Mouse (Mus musculus): ENCODE measurements around the gene Efna4. TPM values are rescaled to one million over a fixed set of nuclear protein-coding genes. Genes with fewer than 3 reads are reported as not detected.
A peak's percentile ranks its signal among the peaks of the same experiment; 100 is the strongest.

Gene Efna4
- total and polyA plus RNA-seq, 3 experiments: 0.21 to 0.86 (median 0.36) TPM

DNA sequence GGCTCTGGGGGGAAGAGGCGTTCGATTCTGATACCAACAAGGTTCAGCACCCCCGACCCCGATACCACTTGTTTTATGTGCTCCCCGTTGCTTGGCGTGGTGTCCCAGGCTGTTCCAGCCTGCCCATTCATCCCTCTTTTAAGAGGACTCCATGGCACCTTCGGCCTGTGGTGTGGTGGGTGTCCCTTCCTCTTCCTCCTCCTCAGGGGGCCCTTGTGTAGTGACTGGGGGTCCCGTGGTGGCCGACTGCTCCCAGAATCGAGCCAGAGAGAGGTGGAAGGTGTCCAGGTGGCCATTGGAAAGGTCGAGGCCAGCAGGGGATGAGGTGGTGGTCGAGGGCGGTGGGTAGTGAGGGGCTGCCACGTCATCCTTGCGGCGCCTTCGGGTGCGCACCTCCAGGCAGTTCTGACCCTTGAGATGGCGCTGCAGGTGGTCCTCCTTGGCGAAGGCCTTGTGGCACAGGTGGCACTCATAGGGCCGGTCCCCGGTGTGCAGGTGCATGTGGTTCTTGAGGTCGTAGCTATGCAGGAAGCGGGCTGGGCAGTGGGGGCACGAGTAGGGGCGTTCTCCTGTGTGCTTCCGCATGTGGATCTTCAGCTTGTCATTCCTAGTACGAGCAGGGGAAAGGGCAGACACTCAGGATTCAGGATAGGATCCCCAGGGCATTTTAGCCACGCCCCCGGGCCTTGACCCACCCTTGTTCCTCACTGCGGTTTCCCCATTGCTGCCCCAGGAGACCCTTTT lies 41.7 kb upstream of the Efna4 start:
- H3K79me2 ChIP-seq (replicated peaks; ENCODE audit: control insufficient read depth, insufficient read depth, low read length): no peaks in the 10 kb centered on the region
- H3K36me3 ChIP-seq (ENCODE audit: control insufficient read depth, insufficient read depth, low read length): no peaks in the 10 kb centered on the region
- H3K4me1 ChIP-seq (ENCODE audit: control insufficient read depth, insufficient read depth, low read length): 0 out of 2 replicates have a peak, but pooled peaks cover 1% of the 10 kb centered on the region
- no peak for TF ChIP-seq EP300 (IDR thresholded peaks at IDR 0.05; ENCODE audit: insufficient read depth, low read depth, low read length)
- TF ChIP-seq POLR2A (IDR thresholded peaks at IDR 0.05; ENCODE audit: insufficient read depth, low read depth, low read length): no peak
- no peak for TF ChIP-seq CTCF (IDR thresholded peaks at IDR 0.05)
- WGBS: 86% methylated on average over 31 of the region's 31 CpGs
- no peak overlapping the region for H3K4me3 ChIP-seq
- DNase-seq: no peak
- intact Hi-C loops (cut with DNase I): no loop called here
- no peaks in the 10 kb centered on the region for H3K27me3 ChIP-seq (ENCODE audit: control insufficient read depth, insufficient read depth, low read length)
- no peak overlapping the region for H3K9ac ChIP-seq (ENCODE audit: low read depth, low read length)
- no peak overlapping the region for H3K27ac ChIP-seq

DNA sequence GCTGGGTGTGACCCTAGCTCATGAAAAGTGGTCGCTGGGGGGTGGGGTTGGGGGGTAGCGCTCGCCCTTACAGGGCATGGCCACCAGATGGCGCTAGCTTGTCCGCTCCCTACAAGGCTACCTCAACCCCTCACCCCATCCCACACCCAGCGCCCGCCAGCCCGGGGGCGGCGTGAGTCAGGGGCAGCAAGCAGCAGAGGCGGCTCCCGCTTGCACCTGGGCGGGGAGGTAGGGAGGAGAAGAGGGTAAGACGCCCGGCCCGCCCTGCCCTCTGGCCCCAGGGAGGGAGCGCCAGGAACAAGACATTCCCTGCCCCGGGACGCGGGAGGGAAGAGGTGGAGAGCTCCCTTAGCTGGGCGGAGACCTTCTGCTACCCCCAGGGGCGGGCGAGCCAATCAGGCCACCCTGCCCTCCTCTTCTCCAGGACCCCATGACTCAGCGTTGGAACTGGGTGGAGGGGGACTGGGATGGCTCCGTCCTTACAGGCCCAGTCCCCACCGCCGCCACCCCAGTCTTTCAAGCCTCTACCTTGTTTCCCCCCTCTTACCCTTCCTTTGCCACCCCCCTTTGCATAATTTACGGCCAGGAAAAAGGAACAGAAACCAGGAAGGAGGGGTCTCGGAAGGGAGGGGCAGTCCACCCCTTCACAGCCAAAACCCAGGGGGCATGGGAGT lies 40.7 kb upstream of the Efna4 start:
- peak overlapping the region; percentile 67 for H3K27ac ChIP-seq
- no peaks in the 10 kb centered on the region for H3K79me2 ChIP-seq (replicated peaks; ENCODE audit: control insufficient read depth, insufficient read depth, low read length)
- H3K4me1 ChIP-seq (ENCODE audit: control insufficient read depth, insufficient read depth, low read length): 0 out of 2 replicates have a peak, but pooled peaks cover 1% of the 10 kb centered on the region
- H3K4me3 ChIP-seq: peak overlapping the region; percentile 51
- 4% methylated on average over 29 of the region's 29 CpGs for WGBS
- peak overlapping the region; percentile 77 for H3K9ac ChIP-seq (ENCODE audit: low read depth, low read length)
- DNase-seq: peak; percentile 84 to 85
- H3K36me3 ChIP-seq (ENCODE audit: control insufficient read depth, insufficient read depth, low read length): no peaks in the 10 kb centered on the region
- intact Hi-C loops (cut with DNase I): loop anchor here (1.0 kb wide), 1 partner anchor 107 kb away; no protein-coding TSS in a partner anchor
- no peaks in the 10 kb centered on the region for H3K27me3 ChIP-seq (ENCODE audit: control insufficient read depth, insufficient read depth, low read length)
- TF ChIP-seq EP300 (IDR thresholded peaks at IDR 0.05; ENCODE audit: insufficient read depth, low read depth, low read length) (peak; percentile 29; the same call in 1 of the 2 replicates), POLR2A (IDR thresholded peaks at IDR 0.05; ENCODE audit: insufficient read depth, low read depth, low read length) (no peak), CTCF (IDR thresholded peaks at IDR 0.05) (peak; percentile 99)

DNA sequence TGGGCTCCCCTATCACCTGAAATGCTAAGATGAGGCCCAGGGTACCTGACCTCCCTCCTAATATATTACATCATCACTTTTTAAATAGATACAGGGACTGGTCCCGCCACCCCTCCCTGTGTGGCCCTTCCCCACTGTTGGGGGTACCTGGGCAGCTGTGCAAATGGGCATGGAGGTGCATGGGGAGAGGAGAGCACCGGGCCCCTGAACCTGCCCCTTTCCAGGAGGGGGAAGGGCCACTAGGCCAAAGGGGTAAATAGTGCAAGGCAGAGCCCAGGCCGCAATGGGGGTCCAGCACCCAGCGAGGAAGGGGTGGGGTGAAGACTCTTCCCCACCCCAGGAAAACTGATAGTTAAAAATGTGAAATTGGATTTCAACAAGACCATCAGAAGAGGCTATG lies 40.0 kb upstream of the Efna4 start:
- Histone ChIP-seq H3K79me2 (replicated peaks; ENCODE audit: control insufficient read depth, insufficient read depth, low read length) (no peaks in the 10 kb centered on the region), H3K4me1 (ENCODE audit: control insufficient read depth, insufficient read depth, low read length) (0 out of 2 replicates have a peak, but pooled peaks cover 1% of the 10 kb centered on the region), H3K27ac (no peak overlapping the region), H3K27me3 (ENCODE audit: control insufficient read depth, insufficient read depth, low read length) (no peaks in the 10 kb centered on the region), H3K36me3 (ENCODE audit: control insufficient read depth, insufficient read depth, low read length) (no peaks in the 10 kb centered on the region), H3K9ac (ENCODE audit: low read depth, low read length) (no peak overlapping the region), H3K4me3 (no peak overlapping the region)
- 88% methylated on average over 4 of the region's 4 CpGs for WGBS
- intact Hi-C loops (cut with DNase I): loop anchor here (1.0 kb wide), 1 partner anchor 107 kb away; no protein-coding TSS in a partner anchor
- no peak for DNase-seq
- TF ChIP-seq POLR2A (IDR thresholded peaks at IDR 0.05; ENCODE audit: insufficient read depth, low read depth, low read length): no peak
- TF ChIP-seq EP300 (IDR thresholded peaks at IDR 0.05; ENCODE audit: insufficient read depth, low read depth, low read length): no peak
- TF ChIP-seq CTCF (IDR thresholded peaks at IDR 0.05): no peak

DNA sequence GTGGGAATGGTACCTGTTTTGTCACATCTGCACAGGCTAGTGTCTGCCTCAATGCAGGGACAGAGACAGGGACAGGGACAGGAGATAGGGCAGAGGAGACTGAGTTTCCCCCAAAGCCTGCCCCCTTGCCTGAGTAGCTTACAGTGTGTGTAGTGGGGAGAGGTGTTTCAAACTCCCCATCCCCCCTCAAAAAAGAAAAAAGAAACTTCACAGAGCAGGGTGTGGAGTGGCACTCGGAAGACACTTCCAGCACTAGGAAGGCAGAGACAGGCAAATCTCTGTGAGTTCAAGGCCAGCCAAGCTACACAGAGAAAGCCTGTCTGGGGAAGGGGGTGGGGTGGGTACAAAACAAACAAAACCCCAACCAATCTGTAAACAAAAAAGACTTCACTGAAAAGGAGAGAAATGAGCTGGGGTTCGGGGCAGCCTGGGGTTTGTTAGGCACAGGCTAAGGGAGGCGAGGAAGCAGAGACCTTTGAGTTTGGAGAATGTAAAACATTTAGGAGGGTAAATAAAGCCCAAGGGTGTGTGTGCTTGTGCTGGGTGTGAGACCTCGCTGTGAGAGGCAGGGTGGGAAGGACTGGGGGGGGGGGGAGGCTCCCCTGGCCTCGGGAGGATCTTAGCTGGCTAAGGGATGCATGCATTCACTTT lies 35.9 kb upstream of the Efna4 start:
- 55% methylated on average over 5 of the region's 5 CpGs for WGBS
- H3K4me1 ChIP-seq (ENCODE audit: control insufficient read depth, insufficient read depth, low read length): no peaks in the 10 kb centered on the region
- no peaks in the 10 kb centered on the region for H3K79me2 ChIP-seq (replicated peaks; ENCODE audit: control insufficient read depth, insufficient read depth, low read length)
- DNase-seq: no peak
- H3K9ac ChIP-seq (ENCODE audit: low read depth, low read length): no peak overlapping the region
- intact Hi-C loops (cut with DNase I): no loop called here
- no peak overlapping the region for H3K27ac ChIP-seq
- TF ChIP-seq CTCF (IDR thresholded peaks at IDR 0.05) (no peak), EP300 (IDR thresholded peaks at IDR 0.05; ENCODE audit: insufficient read depth, low read depth, low read length) (no peak), POLR2A (IDR thresholded peaks at IDR 0.05; ENCODE audit: insufficient read depth, low read depth, low read length) (no peak)
- no peaks in the 10 kb centered on the region for H3K36me3 ChIP-seq (ENCODE audit: control insufficient read depth, insufficient read depth, low read length)
- H3K27me3 ChIP-seq (ENCODE audit: control insufficient read depth, insufficient read depth, low read length): no peaks in the 10 kb centered on the region
- H3K4me3 ChIP-seq: no peak overlapping the region

DNA sequence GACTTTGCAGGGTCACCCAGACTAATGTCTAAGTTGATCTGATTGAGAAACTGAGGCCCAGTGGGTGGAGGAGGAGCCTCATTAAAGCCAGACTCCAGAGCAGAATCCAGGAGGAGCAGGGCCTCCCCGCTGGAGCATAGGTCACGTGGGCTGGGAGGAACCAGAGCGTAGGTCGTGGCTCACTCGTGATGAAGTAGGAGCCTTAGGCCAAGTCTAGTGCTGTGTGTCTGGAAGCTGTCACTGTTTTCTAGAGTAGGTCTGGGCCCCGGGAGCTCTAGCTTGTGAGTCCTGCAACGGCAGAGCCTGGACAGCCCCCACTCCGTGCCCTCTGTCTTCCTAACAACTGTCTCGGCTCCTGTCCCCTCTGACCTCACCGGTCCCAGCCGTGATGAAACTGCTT lies 29.5 kb upstream of the Efna4 start:
- 63% methylated on average over 11 of the region's 11 CpGs for WGBS
- H3K4me1 ChIP-seq (ENCODE audit: control insufficient read depth, insufficient read depth, low read length): no peaks in the 10 kb centered on the region

More for the DNA sequence above, 29.5 kb upstream of the Efna4 start:
- Histone ChIP-seq H3K79me2 (replicated peaks; ENCODE audit: control insufficient read depth, insufficient read depth, low read length) (no peaks in the 10 kb centered on the region), H3K27ac (no peak overlapping the region), H3K9ac (ENCODE audit: low read depth, low read length) (no peak overlapping the region), H3K27me3 (ENCODE audit: control insufficient read depth, insufficient read depth, low read length) (no peaks in the 10 kb centered on the region), H3K36me3 (ENCODE audit: control insufficient read depth, insufficient read depth, low read length) (no peaks in the 10 kb centered on the region), H3K4me3 (no peak overlapping the region)
- intact Hi-C loops (cut with DNase I): no loop called here
- DNase-seq: no peak
- TF ChIP-seq CTCF (IDR thresholded peaks at IDR 0.05): no peak
- no peak for TF ChIP-seq POLR2A (IDR thresholded peaks at IDR 0.05; ENCODE audit: insufficient read depth, low read depth, low read length)
- TF ChIP-seq EP300 (IDR thresholded peaks at IDR 0.05; ENCODE audit: insufficient read depth, low read depth, low read length): no peak
